Mouse (Mus musculus) kidney, adult 2 months (tissue): ENCODE data around the gene Rabep1. TPM values are rescaled to one million over a fixed set of nuclear protein-coding genes. Genes with fewer than 3 reads are reported as not detected.

ENCODE experiments used
- DNase-seq: peaks from one replicate; pipeline ENCODE4 v3.0.0; 2021
- H3K27ac ChIP-seq: fragments of 200-500 bp; 2 replicates; pipeline ENCODE4 v1.5.1; 2012; ENCODE audit warnings: low read depth, low read length, control low read depth, inconsistent platforms; ENCODE audit not compliant: insufficient read depth
- H3K27me3 ChIP-seq: fragments of 200-500 bp; replicated peaks from 2 replicates; pipeline ENCODE4 v1.6.1; 2012; ENCODE audit warnings: mild to moderate bottlenecking, moderate library complexity, low read length, inconsistent platforms; ENCODE audit not compliant: control insufficient read depth, insufficient read depth
- H3K36me3 ChIP-seq: fragments of 200-500 bp; 2 replicates; pipeline ENCODE4 v1.6.1; 2012; ENCODE audit warnings: mild to moderate bottlenecking, moderate library complexity, low read length, inconsistent platforms; ENCODE audit not compliant: control insufficient read depth, insufficient read depth
- H3K4me1 ChIP-seq: fragments of 200-500 bp; 2 replicates; pipeline ENCODE4 v1.6.1; 2011; ENCODE audit warnings: low read length; ENCODE audit not compliant: control insufficient read depth, insufficient read depth
- H3K4me3 ChIP-seq: fragments of 200-500 bp; 2 replicates; pipeline ENCODE4 v1.5.1; 2011; ENCODE audit warnings: mild to moderate bottlenecking, low read depth, low read length, control low read depth; ENCODE audit not compliant: insufficient read depth
- CTCF ChIP-seq: fragments of 200-500 bp; conservative IDR thresholded peaks from 2 replicates; pipeline ENCODE4 v1.5.1; 2011; ENCODE audit warnings: low read depth, mild to moderate bottlenecking, control low read depth, low read length, moderate library complexity, mixed read lengths; ENCODE audit not compliant: insufficient read depth, insufficient read length
- POLR2A ChIP-seq: fragments of 200-500 bp; IDR thresholded peaks from one replicate; pipeline ENCODE4 v1.6.1; 2011; ENCODE audit warnings: low read depth, low read length, control low read depth
- WGBS: fragments of 180-500 bp; shearing (Covaris S2); methylation state at CpG from one replicate; pipeline ENCODE4 v1.1.7; 2018; 5-methylcytosine and 5-hydroxymethylcytosine counted together
- polyA plus RNA-seq: library from polyadenylated mRNA; depleted of rRNA; stranded (reverse); fragments of >200 nt; gene quantifications from 2 replicates; pipeline ENCODE4 v1.2.3, GENCODE M21; 2012

Gene Rabep1
- polyA plus RNA-seq, 1 experiment = 4.7 TPM

DNA sequence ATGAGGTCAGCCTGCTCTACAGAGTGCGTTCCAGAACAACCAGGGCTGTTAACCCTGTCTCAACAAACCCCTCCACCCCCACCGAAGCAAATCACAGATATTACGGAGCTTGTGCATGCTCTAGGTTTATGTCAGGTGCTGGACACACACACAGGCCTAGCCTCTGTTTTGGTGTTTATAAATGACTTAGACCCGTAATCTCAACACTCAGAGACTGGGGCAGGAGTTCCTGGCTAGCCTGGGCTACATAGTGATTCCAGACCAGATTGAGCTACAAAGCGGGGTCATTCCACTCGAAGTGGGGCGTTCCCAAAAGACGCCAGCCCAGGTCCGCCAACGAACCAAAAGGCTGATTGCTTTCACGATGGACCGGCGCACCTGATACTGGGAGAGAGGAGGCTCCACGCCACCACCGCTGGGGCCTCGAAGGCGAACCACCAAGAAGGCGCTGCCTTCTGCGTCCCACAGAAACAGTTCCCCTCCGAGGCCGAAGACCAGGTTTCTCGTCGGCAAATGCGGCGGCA is 124.8 kb downstream of the Rabep1 start:
- H3K27ac ChIP-seq = peak overlapping the region; percentile 56
- peaks cover 8% of the 10 kb centered on the region for H3K36me3 ChIP-seq
- no peaks in the 10 kb centered on the region for H3K27me3 ChIP-seq
- peaks cover 8% of the 10 kb centered on the region; the same call in 1 of the 2 replicates for H3K4me1 ChIP-seq
- TF ChIP-seq CTCF = no peak
- peak overlapping the region; percentile 97 for H3K4me3 ChIP-seq
- WGBS = under 1% methylated on average over 25 of the region's 25 CpGs
- no peak for DNase-seq

DNA sequence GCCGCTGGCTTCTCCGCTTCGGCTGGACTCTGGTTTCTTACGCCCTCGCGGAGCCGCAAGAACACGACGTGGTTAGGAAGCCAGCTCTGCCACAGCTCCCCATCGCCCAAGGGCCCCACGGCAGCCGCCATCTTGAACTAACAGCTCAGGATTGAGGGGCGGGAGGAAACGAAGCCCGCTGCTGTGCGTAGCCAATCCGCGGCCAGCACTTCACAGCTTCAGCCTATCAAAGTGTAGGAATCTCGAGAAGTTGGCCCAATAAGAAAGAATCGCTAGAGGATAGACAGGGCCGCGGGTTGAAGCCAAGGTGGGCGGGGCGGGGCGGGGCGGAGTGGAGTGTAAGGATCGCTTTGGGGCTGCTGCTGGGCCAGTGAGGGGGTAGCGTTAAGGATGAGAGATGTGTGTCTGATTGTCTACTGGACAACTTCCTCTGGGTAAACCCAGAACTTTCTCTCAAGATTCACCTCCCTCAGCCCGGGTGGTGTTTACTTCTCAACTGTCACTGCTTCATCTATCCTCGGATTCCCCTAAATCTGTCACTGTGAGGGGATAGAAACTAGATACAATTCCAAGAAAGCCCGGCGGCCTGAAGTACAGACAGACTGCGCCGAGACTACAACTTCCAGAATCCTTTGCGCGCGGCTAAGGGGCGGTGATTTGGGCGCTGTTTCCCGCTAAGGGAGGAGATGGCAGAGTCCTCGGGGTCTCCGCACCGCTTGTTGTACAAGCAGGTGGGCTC is 125.4 kb downstream of the Rabep1 start, which contains the start of the genes Nup88 and Rpain:
Gene Nup88 (minus strand): TSS at position 153 of the 739 bp plus-strand sequence.
Gene Rpain (plus strand): TSS at position 393 of the 739 bp plus-strand sequence.
- peak within 1 kb of the TSS; percentile 92 for H3K27ac ChIP-seq
- peaks cover 3% of the 10 kb centered on the region; the same call in 1 of the 2 replicates for H3K36me3 ChIP-seq
- peak within 1 kb of the TSS; percentile 97 for H3K4me3 ChIP-seq
- peak; percentile 98 for DNase-seq
- H3K27me3 ChIP-seq = no peaks in the 10 kb centered on the region
- TF ChIP-seq POLR2A (peak; percentile 86), CTCF (no peak)
- peaks cover 8% of the 10 kb centered on the region; the same call in 1 of the 2 replicates for H3K4me1 ChIP-seq
- under 1% methylated on average over 43 of the region's 43 CpGs for WGBS

DNA sequence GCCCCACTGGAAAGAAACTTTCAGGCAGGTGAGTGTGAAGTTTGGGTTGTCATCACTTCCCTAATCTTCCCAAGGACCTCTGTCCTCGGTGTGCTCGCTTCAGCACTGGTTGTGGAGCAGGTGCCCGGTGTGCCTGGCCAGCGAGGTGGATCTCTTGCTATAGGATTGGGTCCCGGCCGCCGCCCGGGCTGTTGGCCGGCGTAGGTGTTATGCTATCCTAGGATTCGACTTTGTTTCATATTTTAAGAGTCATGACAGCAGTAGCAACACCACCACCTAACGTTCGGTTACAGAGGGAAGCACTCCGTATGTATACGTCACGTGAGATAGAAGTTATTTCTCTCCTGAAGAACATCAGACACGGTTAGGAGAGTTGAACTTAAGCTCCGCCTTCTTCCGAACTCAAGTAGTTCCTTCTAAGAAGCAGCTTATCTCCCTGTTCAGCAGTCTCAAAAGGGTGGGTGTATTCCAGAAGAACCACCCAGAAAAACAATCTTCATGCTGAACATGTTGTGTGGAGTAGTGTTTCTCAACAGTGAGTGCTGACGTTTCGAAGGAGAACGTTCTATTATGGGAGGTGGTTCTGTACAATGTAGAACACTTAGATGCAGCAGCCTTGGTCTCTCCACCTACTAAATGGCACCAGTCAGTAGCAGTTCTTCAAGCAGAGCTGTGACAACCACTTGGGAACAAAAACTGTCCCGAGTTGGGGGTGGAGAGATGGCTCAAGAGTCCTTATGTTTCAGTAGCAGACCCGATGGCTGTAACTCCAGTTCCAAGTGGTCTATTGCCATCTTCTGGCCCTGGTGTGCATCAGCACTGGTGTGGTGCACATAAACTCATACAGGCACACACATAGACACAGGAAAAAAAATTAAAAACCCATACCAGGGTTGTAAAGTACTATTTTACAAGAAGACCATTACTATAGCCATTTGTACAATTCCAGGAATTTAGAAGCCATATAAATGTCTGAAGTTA is 126.3 kb downstream of the Rabep1 start:
- Histone ChIP-seq H3K27me3 (no peaks in the 10 kb centered on the region), H3K4me3 (peak overlapping the region; percentile 78), H3K4me1 (peaks cover 8% of the 10 kb centered on the region; the same call in 1 of the 2 replicates), H3K36me3 (no peaks in the 10 kb centered on the region; the same call in 1 of the 2 replicates), H3K27ac (peak overlapping the region; percentile 92)
- DNase-seq = no peak
- 14% methylated on average over 24 of the region's 24 CpGs for WGBS
- no peak for TF ChIP-seq POLR2A
- TF ChIP-seq CTCF = 0 out of 2 replicates have a peak, but pooled peaks have one; percentile 27

DNA sequence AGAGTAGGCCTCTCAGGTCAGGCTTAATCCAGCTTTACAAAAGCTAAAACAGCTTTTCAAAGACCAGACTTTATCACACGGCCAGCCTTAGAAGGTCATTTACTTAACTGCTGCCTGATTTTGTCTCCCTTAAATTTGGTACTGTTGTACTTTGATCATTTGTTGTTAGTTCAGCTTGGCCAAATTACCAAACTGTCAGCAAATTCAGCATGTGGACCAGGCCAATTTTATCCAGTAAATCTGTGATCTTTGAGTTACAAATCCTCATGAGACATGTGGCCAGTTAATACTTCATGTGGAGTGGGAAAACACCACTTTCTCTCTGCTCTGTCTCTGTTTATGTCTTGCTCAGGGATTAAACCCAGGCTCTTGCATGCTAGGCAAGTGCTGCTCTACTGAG is 128.0 kb downstream of the Rabep1 start:
- peak overlapping the region; percentile 24; the same call in 1 of the 2 replicates for H3K27ac ChIP-seq
- H3K36me3 ChIP-seq = no peaks in the 10 kb centered on the region; the same call in 1 of the 2 replicates
- WGBS = 39% methylated on average over 1 of the region's 1 CpGs
- TF ChIP-seq POLR2A = no peak
- TF ChIP-seq CTCF = no peak
- H3K4me1 ChIP-seq = peaks cover 8% of the 10 kb centered on the region; the same call in 1 of the 2 replicates
- no peak overlapping the region for H3K4me3 ChIP-seq
- peak; percentile 61 for DNase-seq
- H3K27me3 ChIP-seq = no peaks in the 10 kb centered on the region

DNA sequence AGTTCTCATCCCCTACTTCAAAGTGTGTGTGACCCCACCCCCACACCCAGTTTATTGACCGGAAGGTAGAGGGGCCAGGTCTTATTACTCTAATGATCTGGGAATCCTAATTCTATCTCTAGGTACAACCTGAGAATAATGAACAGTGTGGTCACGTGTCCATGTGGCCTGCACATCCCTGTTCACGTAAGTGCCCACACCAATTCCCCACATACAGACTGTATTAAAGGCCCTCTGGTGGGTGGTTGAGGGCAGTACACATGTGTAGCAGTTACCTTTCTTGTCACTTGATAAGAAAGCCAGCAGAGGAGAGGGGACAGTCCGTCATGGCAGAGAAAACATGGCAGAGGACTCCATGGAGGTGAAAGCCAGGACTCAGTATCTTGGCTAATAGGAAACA is 129.4 kb downstream of the Rabep1 start:
- H3K36me3 ChIP-seq = peaks cover 2% of the 10 kb centered on the region; the same call in 1 of the 2 replicates
- TF ChIP-seq CTCF = 0 out of 2 replicates have a peak, but pooled peaks have one; percentile 22
- TF ChIP-seq POLR2A = no peak
- no peaks in the 10 kb centered on the region for H3K27me3 ChIP-seq
- no peak for DNase-seq
- no peak overlapping the region for H3K4me3 ChIP-seq
- peaks cover 8% of the 10 kb centered on the region; the same call in 1 of the 2 replicates for H3K4me1 ChIP-seq
- 73% methylated on average over 4 of the region's 4 CpGs for WGBS
- no peak overlapping the region for H3K27ac ChIP-seq

DNA sequence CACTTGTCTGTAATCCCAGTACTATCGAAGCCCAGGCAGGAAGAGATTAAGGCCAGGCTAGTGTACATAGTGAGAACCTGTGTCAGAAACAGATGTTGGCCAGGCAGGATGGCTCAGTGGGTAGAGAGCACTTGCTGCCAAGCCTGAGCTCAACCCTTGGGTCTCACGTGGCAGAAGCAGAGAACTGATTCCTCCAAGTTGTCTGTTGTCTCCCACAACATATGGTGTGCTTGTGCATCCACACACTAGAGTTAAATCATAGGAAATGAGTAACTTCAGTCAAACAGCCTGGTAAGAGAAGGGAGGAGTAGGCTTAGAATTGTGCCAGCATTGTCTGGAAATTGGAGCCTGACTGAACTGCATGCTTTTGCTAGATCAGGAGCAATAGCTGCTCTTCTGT is 130.6 kb downstream of the Rabep1 start:
- Histone ChIP-seq H3K36me3 (peaks cover 2% of the 10 kb centered on the region; the same call in 1 of the 2 replicates), H3K4me3 (no peak overlapping the region), H3K4me1 (peaks cover 4% of the 10 kb centered on the region; the same call in 1 of the 2 replicates), H3K27ac (no peak overlapping the region), H3K27me3 (no peaks in the 10 kb centered on the region)
- TF ChIP-seq POLR2A = no peak
- DNase-seq = no peak
- WGBS = 81% methylated on average over 2 of the region's 2 CpGs
